Mouse (Mus musculus) cerebellum, adult 9-11 months (tissue): Measurements from ENCODE around the gene Paqr6.
"Not testable (repeated sequence)": the region's sequence is repeated elsewhere in the genome, so short reads cannot be mapped to it uniquely, and the experiment has no call there.

ENCODE experiments used
- DNase-seq: peaks from one replicate; pipeline ENCODE4 v3.0.0; 2022

Paqr6 gene

GRCm38 (mm10) chr3:88366830-88367428 lies 2.5 kb downstream of the Paqr6 start:
- not testable (repeated sequence) for DNase-seq

DNA sequence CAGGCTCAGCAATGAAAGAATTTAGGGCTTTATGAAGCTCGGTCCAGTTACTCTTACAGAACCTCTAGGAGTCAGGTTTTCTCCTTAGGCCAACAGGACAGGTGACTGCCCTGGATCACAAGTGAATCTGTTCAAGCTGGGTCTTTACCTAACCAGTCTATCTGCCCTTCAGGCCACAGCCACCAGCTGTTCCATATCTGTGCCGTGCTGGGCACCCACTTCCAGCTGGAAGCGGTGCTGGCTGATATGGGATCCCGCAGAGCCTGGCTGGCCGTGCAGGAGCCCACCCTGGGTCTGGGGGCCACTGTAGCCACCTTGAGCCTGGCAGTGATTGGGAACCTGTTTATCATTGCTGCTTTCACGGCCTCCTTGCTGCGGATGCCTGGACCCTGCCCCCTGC lies 3.1 kb downstream of the Paqr6 start:
- not testable (repeated sequence) for DNase-seq

DNA sequence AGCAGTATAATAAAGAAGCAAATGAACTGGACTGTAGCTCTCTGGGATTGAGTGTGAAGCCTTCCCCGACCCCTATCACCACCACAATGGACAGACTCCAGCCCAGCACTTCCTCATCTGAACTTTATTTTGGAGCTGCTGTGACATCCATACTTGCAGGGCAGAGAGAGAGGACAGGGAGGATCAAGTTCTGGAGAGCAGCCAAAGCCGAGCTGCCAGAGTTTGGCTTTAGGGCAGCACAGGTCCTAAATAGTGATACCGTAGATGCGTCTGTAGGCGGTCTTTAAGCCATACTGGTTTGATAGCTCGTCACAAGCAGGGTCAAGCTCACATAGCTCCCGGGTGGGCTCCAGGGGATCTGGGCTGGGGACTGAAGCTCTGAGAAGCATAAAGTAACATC lies 4.1 kb downstream of the Paqr6 start:
- DNase-seq, result not testable (repeated sequence)

- DNase-seq, result not testable (repeated sequence)
These were observed 8.3 kb downstream of the Paqr6 start, which contains the start of gene Bglap3 for GRCm38 (mm10) chr3:88372643-88373042. Gene Bglap3 (minus strand): TSS chr3:88372743.

DNA sequence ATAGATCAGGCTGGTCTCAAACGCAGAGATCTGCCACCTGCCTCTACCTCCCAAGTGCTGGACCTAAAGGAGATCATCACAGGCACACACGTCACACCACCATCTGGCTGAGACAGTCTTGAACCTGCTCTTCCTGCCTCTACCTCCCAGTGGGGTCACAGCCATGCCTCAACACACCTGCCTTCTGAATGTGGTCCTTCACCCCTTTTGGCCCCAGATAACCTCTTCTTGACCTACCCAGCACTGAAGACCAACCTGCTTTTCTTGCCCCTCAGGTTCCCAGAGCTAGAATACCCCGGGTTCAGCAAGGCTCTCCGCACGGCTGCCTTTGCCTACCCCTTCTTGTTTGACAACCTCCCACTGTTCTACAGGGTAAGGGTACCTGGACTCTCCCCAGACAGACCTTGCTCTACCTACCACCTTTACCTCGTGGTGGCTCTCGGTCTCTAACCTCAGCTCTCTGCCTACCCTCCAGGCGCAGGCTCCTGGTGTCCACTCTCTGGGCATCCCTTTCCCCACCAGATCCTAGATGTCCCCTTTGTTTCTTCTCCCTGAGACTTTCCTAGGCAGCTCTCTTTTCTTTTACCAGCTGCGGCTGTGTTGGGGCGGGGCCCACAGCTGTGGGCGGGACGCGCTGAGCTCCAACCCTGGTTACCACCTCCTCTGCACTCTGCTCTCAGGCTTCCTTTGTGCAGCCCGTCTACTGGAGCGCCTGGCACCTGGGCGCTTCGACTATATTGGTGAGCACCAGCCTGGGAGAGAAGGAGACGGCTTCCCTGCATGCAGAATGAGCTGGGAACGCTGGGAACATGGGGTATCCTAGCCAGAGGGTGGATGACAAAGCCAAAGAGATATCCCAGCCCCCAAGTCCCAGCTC lies 11.6 kb downstream of the Paqr6 start:
- DNase-seq, result not testable (repeated sequence)

DNA sequence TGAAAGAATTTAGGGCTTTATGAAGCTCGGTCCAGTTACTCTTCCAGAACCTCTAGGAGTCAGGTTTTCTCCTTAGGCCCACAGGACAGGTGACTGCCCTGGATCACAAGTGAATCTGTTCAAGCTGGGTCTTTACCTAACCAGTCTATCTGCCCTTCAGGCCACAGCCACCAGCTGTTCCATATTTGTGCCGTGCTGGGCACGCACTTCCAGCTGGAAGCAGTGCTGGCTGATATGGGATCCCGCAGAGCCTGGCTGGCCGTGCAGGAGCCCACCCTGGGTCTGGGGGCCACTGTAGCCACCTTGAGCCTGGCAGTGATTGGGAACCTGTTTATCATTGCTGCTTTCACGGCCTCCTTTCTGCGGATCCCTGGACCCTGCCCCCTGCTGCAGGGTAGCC lies 12.3 kb downstream of the Paqr6 start:
- DNase-seq, result not testable (repeated sequence)

- DNase-seq, result not testable (repeated sequence)
These were observed 14.2 kb downstream of the Paqr6 start, which contains the start of gene Bglap2 for GRCm38 (mm10) chr3:88378599-88378998. Gene Bglap2 (minus strand): TSS chr3:88378699.

DNA sequence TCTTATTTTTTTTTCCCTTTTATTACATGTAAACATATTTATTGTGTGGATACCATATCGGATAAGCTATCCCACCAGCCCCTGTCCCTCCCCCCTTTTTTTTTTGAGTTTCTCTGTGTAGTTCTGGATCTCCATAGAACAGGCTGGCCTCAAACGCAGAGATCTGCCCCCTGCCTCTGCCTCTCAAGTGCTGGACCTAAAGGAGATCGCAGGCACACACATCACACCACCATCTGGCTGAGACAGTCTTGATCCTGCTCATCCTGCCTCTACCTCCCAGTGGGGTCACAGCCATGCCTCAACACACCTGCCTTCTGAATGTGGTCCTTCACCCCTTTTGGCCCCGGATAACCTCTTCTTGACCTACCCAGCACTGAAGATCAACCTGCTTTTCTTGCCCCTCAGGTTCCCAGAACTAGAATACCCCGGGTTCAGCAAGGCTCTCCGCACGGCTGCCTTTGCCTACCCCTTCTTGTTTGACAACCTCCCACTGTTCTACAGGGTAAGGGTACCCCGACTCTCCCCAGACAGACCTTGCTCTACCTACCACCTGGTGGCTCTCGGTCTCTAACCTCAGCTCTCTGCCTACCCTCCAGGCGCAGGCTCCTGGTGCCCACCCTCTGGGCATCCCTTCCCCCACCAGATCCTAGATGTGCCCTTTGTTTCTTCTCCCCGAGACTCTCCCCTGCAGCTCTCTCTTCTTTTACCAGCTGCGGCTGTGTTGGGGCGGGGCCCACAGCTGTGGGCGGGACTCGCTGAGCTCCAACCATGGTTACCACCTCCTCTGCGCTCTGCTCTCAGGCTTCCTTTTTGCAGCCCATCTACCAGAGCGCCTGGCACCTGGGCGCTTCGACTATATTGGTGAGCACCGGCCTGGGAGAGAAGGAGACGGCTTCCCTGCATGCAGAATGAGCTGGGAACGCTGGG lies 17.3 kb downstream of the Paqr6 start:
- DNase-seq, result not testable (repeated sequence)

GRCm38 (mm10) chr3:88382383-88382782 lies 18.0 kb downstream of the Paqr6 start:
- not testable (repeated sequence) for DNase-seq

- no peak for DNase-seq
These were observed 20.0 kb downstream of the Paqr6 start, which contains the start of gene Bglap for GRCm38 (mm10) chr3:88384364-88384763. Gene Bglap (minus strand): TSS chr3:88384464.

- no peak for DNase-seq
These were observed 29.5 kb downstream of the Paqr6 start for GRCm38 (mm10) chr3:88393776-88394375.

GRCm38 (mm10) chr3:88395288-88395687 lies 30.9 kb downstream of the Paqr6 start:
- no peak for DNase-seq

DNA sequence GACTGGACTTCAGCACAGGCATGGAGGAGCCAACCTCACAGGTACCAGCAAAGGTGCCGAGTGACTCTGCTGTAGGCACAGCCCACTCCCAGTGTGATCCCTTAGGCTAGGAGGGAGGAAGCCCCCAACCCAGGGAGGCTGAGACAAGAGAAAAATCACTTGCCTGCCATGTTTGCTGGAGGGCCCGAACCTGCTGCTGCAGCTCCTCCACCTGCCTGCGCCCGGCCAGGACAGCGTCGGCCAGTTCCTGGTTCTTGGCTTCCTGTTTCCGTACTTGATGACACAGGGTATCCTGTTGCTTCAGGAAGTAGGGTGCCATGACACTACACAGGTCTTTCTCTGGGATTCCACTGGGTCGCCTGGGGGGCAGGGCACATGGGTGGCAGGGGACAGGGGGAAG lies 31.4 kb downstream of the Paqr6 start:
- DNase-seq, result no peak

DNA sequence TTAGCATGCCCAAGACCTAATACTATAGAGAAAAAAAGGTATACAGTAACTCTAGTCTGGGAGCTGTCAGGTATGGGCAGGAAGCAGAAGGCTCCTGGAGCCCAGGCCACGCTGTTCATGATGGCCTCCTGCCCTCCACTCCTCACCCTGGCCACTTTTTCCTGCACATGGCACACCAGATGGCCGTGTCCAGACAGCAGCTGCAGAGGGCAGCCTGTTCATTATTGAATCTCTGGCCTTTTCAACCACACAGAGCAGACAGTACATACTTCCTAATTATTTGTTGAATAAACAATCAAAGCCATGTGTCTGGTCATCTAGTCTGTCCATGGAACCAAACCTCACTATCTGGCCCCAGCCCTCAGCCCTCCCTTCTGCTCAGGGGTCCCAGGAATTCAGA lies 34.3 kb downstream of the Paqr6 start:
- peak; percentile 90 for DNase-seq

DNA sequence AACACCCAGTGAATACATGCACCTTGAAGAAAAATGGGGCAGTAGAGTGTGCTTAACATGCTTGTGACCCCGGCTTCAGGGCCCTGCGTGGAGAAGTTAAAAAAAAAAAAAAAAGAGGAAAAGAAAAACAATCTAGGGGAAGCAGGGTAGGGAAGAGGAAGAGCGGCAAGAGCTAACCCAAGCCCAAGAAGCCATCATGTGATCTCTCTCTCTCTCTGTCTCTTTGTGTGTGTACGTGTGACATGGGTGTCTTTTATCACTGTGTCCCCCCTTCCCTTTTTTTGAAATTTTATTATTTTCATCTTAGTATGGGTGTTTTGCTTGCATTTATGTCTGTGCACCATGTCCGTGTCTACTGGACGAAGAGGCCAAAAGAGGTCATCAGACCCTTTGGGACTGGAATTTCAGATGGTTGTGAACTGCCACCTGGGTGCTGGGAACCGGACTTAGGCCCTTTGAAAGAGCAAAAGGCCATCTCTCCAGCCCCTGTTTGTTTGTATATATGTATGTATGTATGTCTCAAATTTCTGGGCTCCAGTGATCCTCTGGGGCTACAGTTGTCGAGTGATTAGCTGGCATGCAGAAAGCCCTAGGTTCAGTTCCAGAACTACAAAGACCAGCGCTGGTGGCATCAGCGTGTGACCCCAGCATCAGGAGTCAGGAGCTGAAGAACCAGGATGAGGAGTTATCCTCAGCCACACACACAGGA lies 39.3 kb downstream of the Paqr6 start:
- DNase-seq, result no peak

DNA sequence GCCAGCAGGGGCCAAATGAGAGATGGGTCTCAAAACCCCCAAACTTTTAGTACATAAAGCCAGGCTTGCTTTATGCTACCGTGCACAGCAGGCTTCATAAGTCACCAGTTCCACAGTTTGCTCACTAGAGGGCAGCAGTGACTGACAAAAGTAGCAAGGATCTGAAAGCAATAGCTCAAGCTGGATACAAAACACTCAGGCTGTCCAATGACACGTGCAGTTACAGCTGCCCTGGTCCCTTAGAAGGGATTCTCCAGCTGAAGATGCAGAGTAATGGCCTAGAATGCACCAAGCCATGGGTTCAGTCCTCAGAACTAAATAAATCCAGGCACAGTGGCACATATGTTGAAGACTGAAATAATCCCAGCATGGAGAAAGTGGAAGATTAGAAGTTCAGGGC lies 42.7 kb downstream of the Paqr6 start:
- DNase-seq, result peak; percentile 69

DNA sequence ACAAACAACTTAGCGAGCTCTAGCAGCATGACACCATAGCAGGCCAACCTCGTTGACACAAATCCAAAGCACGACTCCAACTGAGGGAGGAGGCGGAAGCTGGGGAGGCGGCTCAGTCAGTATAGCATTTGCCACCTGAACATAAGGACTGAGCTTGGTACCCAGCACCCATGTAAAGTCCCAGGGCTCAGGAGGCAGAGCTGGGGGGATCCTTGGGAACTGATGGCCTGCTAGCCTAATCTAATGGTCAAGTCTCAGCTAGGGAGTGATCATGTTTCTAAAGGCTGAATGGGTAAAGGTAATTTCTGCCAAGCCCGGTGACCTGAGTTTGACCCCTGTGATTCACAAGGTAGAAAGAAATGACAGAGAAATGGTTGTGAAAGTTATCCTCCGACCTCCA lies 43.1 kb downstream of the Paqr6 start:
- DNase-seq, result no peak

DNA sequence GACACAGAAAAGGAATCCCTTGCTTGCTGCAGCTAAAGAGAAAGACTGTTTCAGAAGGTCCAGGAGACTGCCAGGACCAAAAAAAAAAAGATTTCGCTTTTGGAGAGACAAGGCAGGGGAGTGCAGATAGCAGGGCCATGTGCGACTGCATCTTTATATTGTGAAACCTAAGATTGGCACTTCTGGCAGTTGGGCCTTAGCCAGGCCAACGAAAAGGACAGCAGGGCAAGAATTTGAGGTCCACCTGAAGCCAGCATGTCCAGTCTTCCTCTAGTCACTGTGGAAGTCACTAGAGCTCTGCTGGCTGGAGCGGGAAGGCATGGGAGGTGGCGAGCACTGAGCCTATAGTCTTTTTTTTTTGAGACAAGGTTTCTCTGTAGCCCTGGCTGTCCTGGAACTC lies 44.6 kb downstream of the Paqr6 start:
- DNase-seq, result no peak

- DNase-seq, result peak; percentile 89
These were observed 45.6 kb downstream of the Paqr6 start, which contains the start of gene Pmf1 for GRCm38 (mm10) chr3:88409741-88410644. Gene Pmf1 (minus strand): TSS chr3:88410331.

DNA sequence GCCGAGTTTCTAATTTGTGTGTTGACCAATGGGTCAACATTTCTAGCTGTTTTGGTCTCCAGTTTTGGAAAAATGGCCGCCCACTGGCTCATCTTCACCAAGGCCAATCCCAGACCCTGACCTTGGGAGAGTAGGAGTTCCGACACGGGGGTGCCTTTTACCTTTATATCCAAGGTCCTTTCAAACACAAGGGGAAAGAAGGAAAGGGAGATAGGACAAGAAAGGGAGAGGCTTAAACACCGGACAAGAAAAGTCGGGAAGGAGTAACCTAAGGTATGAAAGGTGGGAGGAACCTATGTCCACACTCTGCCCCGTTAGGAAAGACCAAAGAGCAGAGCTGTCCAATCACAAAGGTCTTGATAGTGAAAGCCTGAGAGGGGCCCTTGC lies 46.3 kb downstream of the Paqr6 start:
- DNase-seq, result peak; percentile 26

DNA sequence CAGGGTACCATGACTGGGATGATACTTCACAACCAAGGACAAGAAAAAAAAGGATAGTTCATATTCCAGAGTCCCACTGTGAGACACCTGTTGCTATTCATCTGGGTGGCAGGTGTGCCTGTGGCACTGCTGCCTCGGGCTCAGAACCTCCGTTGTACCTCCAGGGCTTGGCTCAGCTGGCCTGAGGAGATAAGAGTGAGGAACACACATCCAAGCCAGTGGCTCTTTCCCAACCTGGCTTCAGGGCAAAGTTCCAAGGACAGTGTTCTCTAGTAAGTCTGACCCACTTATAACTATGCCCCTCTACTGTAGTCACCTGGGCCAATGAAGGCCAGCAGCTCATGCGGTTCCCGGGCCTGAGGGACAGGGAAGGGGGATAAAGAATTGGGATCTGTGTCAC lies 47.3 kb downstream of the Paqr6 start:
- no peak for DNase-seq
